Mouse (Mus musculus) heart, adult 9 months (tissue): ENCODE results near the gene Ifi35.
"Not testable (repeated sequence)": the region's sequence is repeated elsewhere in the genome, so short reads cannot be mapped to it uniquely, and the experiment has no call there.

Source experiments
- DNase-seq, 2 experiments: peaks; one replicate each; pipeline ENCODE4 v3.0.0; 2022; ENCODE audit warnings: low spot score in 2 of 2

Ifi35 gene

DNA sequence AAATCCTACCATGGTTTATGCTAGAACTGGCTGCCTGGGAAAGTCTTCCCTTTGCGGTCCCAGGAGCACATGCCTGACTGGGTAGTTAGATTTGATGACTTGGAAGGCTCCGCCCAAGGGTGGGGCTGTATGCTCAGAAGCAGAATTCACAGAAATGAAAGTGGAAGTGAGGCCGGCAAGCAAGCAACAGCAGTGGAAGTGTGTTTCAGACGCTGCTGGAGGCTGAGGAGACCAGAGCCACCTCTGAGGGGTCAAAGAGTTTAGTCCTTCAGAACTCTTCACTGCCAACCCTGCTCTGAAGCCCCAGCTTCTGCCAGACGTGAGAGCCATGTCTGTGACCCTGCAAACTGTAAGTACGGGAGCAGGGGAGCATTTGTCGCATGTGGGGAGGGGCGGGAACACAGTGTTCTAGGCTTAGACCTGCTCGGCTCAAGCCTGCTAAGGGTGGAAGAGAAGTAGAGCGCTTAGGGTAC lies at the start of gene Ifi35:
TSS of gene Ifi35 (plus strand) at position 134 of the 473 bp plus-strand sequence.
- peak; percentile 89 to 90 for DNase-seq

DNA sequence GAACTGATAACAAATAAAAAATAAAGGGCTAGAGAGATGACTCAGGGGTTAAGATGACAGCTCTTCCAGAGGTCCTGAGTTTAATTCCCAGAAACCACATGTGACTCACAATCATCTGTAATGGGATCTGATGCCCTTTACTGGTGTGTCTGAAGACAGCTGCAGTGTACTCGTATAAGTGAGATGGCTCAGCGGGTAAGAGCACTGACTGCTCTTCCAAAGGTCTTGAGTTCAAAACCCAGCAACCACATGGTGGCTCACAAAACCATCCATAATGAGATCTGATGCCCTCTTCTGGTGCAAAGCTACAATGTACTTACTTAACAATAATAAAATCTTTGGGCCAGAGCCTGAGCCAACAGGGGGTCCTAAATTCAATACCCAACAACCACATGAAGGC lies 32.9 kb upstream of the Ifi35 start:
- no peak for DNase-seq

DNA sequence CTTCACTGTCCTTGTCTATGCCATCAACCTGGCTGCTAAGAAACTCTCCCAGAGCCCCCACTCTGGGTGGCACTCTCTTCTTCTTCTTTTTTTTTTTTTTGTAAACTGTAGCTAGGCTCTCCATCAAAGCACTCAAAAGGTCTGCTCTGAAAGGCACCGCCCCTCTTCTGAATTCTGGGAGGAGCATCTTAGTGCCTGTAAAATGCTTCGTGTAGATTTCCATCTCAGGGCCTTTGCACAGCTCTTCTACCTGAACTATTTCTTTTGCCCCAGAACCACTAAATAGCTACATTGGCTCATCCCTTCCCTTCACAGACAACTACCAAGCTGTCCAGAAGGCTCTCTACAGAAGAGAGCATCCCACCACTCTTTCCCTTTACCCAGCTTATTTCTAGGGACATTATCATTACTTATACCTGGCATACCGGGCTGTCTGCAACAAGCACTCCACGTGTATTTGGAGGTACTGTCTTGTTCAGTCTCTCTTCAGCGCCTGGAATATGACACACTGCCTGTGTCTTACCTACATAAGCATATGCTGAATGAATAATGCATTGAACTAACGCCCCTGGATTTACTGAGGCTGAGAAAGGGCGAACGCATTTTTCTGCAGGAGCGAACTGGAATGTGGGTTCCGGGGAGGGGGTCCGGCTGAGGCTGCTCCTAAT lies 31.6 kb upstream of the Ifi35 start:
- no peak for DNase-seq

DNA sequence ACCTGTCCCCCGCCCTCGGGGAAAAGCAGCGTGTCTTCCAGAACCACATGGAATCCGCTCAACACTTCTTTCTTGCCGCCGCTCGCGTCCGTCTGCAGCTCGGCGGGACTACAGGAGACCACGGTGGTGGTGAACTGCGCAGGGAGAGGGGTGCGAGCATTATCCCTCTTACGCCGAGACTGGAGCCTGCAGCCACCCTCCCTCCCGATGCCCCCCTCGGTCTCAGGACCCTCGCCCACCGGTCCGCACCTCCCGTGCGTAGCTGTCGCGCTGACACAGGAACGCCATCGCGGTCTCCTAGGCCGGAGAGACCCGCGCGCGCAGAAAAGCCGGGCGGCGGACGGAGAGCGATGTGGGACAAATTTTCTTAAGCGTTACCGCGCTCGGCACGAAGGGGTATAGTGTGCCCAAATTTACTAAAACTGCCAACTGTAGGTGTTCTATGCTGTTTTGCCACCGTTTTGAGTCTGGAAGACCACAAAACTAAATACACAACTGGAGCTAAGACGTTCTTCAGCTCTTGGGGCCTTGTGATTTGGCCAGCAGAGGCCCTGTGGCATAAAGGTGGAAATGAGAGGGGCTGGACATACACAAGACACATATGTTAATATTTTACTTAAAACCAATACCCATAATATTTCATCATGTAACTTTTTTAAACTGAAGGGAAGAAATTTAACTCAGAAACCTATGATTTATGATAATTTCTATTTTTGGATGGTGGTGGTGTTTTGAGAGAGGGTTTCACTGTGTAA lies 30.9 kb upstream of the Ifi35 start, which contains the start of gene Aarsd1:
TSS of gene Aarsd1 (minus strand) at position 515 of the 755 bp plus-strand sequence.
- DNase-seq, result peak; percentile 84 to 87

DNA sequence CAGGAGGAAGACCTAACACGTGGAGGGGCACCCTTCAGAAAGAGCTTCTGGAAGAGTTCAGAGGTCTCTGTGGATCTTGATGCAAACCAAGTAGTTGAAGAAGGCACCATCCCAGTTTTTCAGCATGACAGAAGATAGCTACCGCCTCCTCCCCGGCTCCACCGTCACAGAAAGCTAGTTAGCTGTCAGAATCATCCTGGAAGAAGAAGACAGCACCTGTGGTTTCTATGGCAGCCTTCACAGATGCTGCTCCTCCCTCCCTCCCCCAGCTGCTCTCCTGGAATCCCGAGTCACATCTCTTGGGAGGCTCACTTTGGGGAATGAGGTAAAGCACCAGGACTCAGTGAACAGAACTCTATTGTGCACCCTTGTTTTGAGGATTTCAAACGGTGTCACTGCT lies 29.2 kb upstream of the Ifi35 start:
- DNase-seq, result no peak

DNA sequence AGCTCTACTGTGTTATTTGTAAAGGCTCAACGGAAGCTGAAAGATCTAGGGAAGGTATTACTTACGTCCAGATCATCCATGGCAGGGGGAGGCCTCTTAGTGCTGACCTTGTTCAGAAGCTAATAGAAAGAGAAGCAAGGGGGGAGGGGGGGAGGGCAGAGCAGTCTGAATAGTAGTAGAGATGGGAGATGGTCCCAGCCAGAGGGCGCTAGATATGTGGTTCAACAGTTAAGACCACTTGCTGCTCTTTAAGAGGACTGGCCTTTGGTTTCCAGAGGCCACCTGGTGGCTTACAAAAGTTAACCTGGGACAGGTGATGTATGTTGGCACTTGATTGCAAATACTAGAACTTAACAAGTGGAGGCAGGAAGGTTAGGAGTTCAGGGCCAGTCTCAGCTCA lies 28.6 kb upstream of the Ifi35 start:
- no peak for DNase-seq

DNA sequence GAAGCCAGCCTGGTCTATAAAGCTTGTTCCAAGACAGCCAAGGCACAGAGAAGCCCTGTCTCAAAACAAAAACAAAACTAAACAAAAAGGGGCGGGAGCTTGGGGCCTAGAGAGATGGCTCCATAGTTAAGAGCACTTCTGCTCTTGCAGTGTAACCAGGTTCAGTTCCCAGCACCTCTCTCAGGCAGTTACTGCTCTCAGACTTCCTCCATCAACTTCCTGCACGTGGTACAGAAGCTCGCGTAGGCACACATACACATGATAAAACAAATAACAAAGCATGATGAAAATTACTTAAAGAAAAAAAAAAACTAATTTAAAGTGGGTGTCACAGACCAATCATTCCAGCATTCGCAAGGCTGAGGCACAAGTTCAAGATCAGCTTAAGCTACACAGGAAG lies 28.1 kb upstream of the Ifi35 start:
- no peak for DNase-seq

DNA sequence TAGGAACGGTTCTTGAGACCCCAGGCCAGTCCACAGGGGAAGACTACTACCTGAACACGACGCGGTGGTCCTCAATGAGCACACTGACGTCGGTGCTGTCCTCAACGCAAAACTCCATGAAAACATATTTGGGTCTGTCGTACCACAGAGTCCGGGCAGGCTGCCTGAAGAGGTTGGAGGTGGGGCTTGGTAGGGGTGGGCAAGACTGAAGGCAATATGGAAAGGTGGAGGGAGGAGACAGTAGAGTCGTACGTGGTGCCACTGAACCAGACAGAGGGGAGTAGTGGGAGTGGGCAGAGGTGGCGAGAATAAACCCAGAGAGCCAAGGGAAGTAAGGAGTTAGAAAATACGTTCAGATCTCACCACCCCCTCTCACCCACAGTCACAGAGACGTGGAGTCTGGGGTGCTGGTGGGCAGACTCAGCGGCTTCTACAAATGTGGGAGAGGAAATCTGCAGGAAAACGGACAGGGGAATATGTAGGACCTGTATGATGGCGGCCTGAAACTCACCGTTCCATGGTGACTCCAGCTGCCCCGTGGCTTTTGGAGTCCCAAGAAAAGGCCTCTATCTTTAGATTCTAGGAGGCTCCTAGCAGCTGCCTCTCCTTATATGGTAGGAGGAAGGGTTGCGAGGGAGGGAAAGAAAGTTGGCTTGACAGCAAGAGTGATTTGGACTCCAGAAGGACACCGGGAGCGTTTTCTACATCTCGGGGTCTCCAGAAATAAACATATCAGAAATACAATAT lies 23.9 kb upstream of the Ifi35 start, which contains the start of gene Gm27029:
TSS of gene Gm27029 (minus strand) at position 692 of the 747 bp plus-strand sequence.
- DNase-seq, result peak in 1 of 2 experiments; percentile 15

DNA sequence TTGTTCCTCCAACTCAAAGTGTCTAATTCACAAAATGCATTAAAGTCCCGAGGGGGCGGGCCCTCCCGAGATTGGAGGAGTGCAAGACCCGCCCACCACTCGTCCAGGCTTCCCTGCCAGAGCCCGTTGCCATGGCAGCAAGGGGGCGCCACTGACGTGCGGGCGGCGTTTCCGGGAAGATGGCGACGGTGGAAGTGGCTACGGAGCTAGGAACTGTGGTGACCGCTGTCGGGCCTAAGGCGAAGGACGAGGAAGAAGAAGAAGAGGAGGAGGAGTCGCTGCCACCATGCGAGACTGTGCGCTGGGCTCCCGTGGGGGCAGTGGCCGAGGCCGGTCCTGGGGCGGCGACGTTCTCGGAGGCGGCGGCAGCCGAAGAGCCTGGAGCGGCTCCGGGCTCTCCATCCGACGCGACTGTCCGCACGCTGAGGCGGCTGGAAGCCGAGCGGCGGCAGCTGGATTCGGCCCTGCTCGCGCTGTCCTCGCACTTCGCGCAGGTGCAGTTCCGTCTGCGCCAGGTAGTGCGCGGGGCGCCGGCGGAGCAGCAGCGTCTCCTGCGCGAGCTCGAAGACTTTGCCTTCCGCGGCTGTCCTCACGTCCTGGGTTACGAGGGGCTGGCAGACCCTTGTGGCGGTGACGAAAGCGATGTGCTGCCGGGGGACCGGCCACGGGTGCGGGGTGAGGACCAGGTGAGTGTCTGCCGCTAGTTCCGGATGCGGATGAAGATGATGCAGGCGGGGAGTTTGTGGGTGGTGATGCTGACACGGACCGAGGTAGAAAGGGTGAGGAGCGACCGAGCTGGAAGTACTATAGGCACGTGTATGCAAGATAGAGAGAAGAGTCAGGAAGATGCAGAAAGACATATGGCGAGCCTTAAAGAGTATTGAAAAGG lies 23.0 kb upstream of the Ifi35 start, which contains the start of the genes Rundc1 and Ptges3l:
TSS of gene Rundc1 (plus strand) at position 161 of the 889 bp plus-strand sequence.
TSS of gene Ptges3l (minus strand) at position 409 of the 889 bp plus-strand sequence.
- DNase-seq, result peak; percentile 94 to 97

DNA sequence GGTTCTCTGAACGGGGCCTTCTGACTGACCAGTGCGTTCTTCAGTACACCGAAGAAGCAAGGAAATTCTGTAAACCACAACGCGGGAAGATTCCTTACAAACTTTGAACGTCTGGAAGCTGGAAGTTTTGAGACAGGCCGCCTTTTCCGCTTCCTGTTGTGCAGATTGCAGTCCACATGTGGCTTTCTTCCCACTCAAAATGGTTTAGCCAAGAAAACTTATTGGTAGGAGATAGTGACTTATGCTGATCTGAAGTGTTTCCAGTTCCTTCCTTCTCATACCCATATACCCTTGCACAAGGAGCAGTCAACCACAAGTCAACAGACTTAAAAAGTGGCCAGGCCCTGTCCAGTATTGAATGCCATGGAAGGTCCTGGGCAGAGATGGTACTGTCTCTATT lies 22.0 kb upstream of the Ifi35 start:
- DNase-seq, result no peak

DNA sequence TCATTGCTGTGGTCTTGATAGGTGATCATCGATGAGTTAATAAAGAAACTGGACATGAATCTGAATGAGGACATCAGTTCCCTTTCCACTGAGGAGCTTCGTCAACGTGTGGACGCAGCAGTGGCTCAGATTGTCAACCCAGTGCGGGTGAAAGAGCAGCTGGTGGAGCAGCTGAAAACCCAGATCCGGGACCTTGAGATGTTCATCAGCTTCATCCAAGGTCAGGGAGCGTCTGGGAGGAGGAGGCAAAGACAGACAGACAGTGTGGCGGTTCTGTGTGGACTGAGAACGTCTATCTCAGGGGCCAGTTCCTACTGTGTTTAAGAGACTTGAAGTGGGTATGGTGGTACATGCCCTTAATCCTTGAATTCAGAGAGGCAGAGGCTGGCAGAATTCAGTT lies 16.9 kb upstream of the Ifi35 start:
- DNase-seq, result no peak

DNA sequence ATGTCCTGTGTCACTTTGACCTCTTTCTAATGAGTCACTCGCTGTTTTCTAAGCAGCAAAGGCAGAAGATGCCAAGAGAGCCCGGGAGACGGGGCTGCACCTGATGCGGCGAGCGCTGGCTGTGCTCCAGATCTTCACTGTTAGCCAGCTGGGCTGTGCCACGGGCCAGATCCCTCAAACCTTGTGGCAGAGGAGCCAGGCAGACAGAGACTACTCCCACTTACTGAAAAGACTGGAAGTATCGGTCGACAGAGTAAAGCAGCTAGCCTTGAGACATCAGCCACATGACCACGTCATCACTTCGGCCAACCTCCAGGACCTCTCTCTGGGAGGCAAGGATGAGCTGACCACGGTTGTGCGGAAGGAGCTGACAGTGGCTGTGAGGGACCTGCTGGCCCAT lies 14.8 kb upstream of the Ifi35 start:
- no peak for DNase-seq

DNA sequence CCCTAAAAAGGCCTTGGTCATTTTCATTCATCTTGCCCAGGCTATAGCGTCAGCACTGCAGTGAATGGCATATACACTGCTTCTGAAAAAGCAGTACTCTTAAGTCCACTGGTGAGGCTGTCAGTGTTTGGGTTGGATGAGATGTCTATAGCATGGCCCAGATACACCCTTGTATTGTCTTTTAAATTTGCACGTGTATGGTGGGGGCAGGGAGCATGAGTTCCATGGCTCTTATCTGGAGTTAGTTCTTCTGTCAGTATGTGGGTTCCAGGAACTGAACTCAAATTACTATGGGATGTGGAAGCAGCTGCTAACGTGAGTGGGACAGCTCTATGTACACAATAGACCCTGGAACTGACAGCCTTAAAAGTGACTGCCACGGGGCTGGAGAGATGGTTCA lies 12.4 kb upstream of the Ifi35 start:
- no peak for DNase-seq

DNA sequence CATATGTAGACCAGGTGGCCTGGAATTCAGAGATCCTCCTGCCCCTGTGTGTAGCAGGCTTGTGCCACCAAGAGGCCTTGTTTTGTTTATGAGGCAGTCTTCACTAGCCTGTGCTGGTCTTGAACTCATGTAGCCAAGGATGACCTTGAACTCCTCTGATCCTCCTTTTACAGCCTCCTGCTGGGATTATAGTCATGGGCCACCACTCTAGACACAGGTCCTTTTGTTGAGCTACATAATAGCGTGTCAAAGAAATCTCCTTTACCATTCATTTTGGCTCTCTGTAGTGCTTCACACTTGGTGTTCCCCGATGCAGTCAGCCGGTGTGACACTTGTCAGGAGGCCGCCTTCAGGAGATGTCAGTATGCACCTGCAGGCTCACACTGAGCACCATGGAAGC lies 11.3 kb upstream of the Ifi35 start:
- DNase-seq, result no peak

DNA sequence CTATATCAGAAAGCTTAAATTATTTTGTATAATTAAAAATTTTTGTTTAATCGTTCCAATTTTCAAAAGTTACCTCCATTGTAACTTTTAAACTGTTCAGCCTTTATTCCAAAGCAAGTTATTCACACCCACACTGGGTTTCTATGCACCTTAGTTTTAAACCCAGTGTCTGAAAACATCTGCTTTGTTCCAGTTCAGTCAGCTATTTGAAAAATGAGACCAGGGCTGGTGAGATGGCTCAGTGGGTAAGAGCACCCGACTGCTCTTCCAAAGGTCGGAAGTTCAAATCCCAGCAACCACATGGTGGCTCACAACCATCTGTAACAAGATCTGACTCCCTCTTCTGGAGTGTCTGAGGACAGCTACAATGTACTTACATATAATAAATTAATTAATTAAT lies 10.2 kb upstream of the Ifi35 start:
- not testable (repeated sequence) for DNase-seq

DNA sequence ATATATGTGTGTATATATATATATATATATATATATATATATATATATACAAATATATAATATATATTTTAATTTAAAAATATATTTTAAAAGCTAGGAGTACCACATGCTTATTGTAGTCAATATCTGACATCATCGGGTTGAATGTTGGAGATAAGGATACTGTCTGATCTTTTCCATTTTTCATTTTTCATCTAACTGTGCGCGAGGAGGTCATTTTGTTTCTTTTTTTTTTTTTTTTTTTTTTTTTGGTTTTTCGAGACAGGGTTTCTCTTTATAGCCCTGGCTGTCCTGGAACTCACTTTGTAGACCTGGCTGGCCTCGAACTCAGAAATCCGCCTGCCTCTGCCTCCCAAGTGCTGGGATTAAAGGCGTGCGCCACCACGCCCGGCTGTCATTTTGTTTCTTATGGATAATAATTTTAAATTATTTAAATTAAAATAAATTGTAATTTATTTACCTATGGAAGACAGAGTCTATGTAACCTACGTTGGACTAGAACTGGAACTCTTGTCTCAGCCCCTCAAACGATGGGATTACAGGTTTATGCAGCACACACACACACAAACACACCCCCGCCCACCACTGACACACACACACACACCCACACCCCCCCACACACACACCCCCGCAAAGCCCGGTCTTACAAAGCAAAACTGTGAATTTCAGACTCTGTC lies 6.6 kb upstream of the Ifi35 start:
- DNase-seq, result not testable (repeated sequence)

DNA sequence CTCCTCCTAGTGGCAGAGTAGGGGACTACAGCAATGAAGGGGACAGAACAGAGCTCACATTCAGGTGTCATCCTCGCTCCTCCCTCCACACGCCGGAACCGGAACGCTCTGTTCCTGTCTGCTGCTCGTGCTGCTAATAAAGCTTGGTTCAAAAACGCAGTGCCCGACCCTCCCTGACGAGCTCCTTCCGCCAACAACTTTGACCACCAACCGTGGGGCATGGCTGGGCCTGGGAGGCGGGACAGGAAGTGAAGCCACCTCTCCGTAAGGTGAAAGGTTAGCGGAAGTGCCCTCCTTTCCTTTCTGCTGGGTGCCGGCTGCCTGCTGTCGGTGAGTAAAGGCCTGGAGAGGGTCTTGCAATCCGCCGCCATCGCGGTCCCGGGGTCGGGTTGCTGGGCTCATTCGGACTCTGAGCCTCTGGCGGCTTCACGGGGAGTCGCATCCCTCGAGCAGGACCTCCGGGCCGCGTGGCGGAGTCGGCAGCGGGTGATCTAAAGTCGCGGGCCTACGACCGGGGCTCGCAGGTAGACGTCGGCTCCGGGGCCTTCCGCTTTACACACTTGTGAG lies 6.0 kb upstream of the Ifi35 start, which contains the start of gene Rpl27:
TSS of gene Rpl27 (plus strand) at position 172 of the 567 bp plus-strand sequence.
- peak; percentile 98 for DNase-seq

DNA sequence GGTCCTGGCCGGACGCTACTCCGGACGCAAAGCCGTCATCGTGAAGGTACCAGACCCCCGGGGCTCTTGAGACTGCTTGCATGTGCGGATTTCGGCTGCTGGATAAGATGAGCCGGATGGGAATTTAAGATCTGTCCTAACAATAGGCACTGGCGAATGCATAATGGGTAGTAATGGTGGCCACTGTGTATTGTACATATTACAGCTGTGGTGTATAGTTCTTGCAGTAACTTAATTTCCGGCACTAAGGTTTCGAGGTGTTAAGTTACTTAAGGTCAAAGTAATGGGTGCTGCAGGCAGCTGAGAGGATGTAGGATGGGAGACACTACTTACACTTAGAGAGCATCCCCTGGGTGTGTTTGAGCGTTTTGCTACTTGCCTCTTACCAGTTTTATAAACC lies 5.4 kb upstream of the Ifi35 start:
- DNase-seq, result no peak

DNA sequence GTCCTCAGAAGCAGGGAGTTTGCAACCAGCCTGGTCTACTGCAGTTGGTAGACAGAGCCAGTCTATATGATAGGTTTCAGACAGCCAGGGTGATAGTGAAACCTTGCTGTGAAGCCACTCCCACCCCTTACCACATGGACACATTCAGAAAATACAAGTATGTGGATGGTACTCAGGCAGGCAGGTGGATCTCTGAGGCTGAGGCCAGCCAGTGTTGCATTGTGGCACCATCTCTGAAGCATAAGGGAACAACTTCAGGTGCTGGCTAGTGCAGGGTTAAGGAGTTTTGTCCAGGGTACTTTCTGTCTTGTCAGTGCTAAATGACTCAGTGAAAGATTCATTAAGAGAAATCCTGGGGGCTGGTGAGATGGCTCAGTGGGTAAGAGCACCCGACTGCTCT lies 1.9 kb upstream of the Ifi35 start:
- no peak for DNase-seq

DNA sequence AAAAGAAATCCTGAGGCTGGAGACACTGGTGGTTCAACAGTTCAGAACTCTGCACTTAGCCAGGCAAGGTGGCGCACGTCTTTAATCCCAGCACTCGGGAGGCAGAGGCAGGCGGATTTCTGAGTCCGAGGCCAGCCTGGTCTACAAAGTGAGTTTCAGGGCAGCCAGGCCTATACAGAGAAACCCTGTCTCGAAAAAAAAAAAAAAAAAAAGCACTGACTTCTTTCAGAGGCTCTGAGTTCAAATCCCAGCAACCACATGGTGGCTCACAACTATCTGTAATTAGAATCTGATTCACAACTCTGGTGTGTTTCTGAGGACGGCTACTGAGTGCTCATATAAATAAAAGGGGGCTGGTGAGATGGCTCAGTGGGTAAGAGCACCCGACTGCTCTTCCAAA lies 1.3 kb upstream of the Ifi35 start:
- not testable (repeated sequence) for DNase-seq
